Comparison of ENCODE assay signal across 20 mouse cellular contexts in the genomic region with DNA sequence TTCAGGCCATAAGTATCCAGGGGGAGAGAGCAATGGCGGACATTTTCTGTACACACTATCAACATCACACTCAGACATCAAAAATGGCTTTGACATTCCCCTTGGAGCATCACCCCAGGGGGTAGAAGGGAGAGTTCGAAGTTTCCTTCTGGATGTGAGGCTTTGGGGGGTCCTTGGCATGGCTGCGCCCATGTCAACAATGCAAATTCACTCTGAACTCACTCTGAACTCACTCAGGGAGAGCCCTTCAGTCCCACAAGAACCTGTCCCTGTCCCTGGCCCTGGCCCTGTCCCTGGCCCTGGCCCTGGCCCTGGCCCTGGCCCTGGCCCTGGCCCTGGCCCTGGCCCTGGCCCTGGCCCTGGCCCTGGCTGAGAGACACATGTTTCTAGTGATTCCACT. TPM values are rescaled to one million over a fixed set of nuclear protein-coding genes. Genes with fewer than 3 reads are reported as not detected.
"Had no signal": no experiment of that assay in that cellular context is flagged by ENCODE, and none has a peak within 500 bp of the region (broad histone marks: within the 10 kb centered on the region; RNA-seq: fewer than 3 reads in every experiment).

No protein-coding gene starts in this region.

- H3K36me3 ChIP-seq: liver, embryonic 12.5 days; lung, embryonic 15.5 days; midbrain, embryonic 13.5 days had no signal

- ATAC-seq: liver, embryonic 12.5 days; midbrain, embryonic 13.5 days had no signal

- H3K9me3 ChIP-seq: liver, embryonic 12.5 days; lung, embryonic 15.5 days; midbrain, embryonic 13.5 days had no signal

- H3K27ac ChIP-seq: kidney, postnatal 0 days; liver, embryonic 12.5 days; lung, embryonic 15.5 days; midbrain, embryonic 13.5 days; stomach, postnatal 0 days had no signal

- H3K4me2 ChIP-seq: liver, embryonic 12.5 days; lung, embryonic 15.5 days; midbrain, embryonic 13.5 days had no signal

- DNase-seq: kidney, adult 11 months; kidney, adult 9 months; kidney, postnatal 36 days; right cerebral cortex, adult 18-20 months; right cerebral cortex, postnatal 25 days; thymus, adult 2 months; thymus, postnatal 25 days had no signal

- H3K9ac ChIP-seq: liver, embryonic 12.5 days; lung, embryonic 15.5 days; midbrain, embryonic 13.5 days had no signal

- H3K4me3 ChIP-seq: liver, embryonic 12.5 days; lung, embryonic 15.5 days; midbrain, embryonic 13.5 days had no signal

- H3K4me1 ChIP-seq: liver, embryonic 12.5 days had no signal

- H3K27me3 ChIP-seq: liver, embryonic 12.5 days; lung, embryonic 15.5 days; midbrain, embryonic 13.5 days had no signal

RNA-seq across cellular contexts. Expression of gene Actbl2, which starts 8.9 kb away (rescaled TPM):
- total RNA-seq: layer of hippocampus, postnatal 14 days; left cerebral cortex, adult 18-20 months; left cerebral cortex, postnatal 25 days; midbrain, postnatal 0 days had no signal
- polyA plus RNA-seq: intestine, embryonic 14.5 days; kidney, postnatal 0 days; liver, embryonic 12.5 days; liver, embryonic 16.5 days; lung, embryonic 15.5 days; midbrain, embryonic 13.5 days; midbrain, postnatal 0 days; neural tube, embryonic 14.5 days; small intestine, adult 2 months; stomach, postnatal 0 days; thymus, adult 2 months had no signal
